Mouse (Mus musculus): ENCODE measurements around the gene Clta.

DNA sequence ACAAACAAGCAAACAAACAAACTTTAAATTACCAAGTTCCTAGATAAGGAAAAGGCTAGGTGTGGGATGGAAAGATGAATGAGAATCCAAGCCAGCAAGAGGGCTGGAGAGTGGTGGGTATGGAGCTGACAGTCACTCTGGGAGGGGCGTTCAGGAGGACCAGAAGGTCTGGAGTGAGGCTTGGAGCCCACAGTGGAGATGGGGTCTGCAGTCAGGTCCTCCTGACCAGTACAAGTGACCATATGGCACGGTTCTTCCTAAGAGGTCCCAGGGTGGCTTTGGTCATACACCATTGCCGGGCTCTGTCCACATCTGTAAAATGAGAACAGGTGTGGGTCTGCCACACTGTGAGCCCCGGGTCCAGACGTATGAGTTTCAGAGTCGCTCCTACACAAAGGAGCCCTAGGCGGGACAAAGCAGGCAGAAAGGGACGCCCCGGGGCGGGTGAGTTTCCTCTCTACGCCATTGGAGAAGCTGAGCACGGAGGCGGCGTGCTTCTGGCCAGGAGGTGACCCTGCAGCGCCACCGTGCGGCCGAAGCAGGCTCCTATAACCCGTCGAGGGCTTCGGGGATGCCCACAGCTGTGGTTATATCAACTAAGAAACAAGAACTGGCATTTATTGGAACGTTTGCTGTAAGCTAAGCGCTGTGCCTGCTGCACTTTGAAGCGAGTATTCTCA lies 22.1 kb upstream of the Clta start:
- TF ChIP-seq POLR2A (IDR thresholded peaks at IDR 0.05; ENCODE audit: insufficient read depth, low read depth, low read length) (no peak), CTCF (IDR thresholded peaks at IDR 0.05) (peak; percentile 98)

Data from heart, adult 2 months (tissue).